In the genomic region with DNA sequence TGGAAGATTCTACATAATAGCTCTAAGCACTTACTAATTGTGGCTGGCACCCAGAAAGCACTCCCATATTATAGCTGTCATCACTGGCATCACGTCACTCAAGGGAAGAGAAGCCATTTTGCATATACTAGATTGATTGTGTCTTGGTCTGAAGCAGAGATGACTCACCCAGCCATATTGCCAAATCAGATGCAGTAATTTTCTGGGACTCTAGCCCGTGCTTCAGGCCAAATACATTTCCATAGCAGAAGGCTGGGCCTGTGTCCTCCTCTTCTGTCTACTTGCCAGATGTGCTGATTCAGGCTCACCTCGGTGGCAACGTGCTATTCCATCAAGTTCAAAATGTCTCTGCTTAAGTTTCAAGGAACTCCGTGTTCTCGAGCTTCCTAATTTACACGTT, we compare ENCODE assay signal across 10 mouse cellular contexts. TPM values are rescaled to one million over a fixed set of nuclear protein-coding genes. Genes with fewer than 3 reads are reported as not detected.
DNase-seq lines count a peak whose midpoint lies in the region.
"Had no signal": no experiment of that assay in that cellular context is flagged by ENCODE, and none has a peak within 500 bp of the region (broad histone marks: within the 10 kb centered on the region; RNA-seq: fewer than 3 reads in every experiment).

No protein-coding gene starts in this region.

- peak; percentile 59 for DNase-seq in gastrocnemius, adult 18-20 months (ENCODE audit: low spot score)
- no peak for DNase-seq in gastrocnemius, adult 8-10 months (ENCODE audit: low spot score in 2 of 2)
- peak; percentile 21 for DNase-seq in urinary bladder, postnatal 14 days (ENCODE audit: low spot score)
- no peak for DNase-seq in urinary bladder, postnatal 4 days (ENCODE audit: low spot score in 2 of 2)
- peak; percentile 19 for DNase-seq in heart, postnatal 4 days
- peak; percentile 85 for DNase-seq in telencephalon, adult 2 months (ENCODE audit: low read depth, low spot score)
- no peak for DNase-seq in embryo, embryonic 9.5 days (ENCODE audit: extremely low spot score)
- DNase-seq in cerebellum, adult 18-20 months = no peak
- DNase-seq: gastrocnemius, postnatal 14 days; right cerebral cortex, postnatal 4 days had no signal

RNA-seq across cellular contexts. Expression of a gene that starts 12.7 kb away (rescaled TPM):
- 1 to 10 TPM; 1.9 to 3.0 TPM for total RNA-seq in gastrocnemius, adult 18-20 months (2021)
- total RNA-seq in gastrocnemius, adult 8-10 months (2022) = 1 to 10 TPM; 3.8 to 4.9 (median 4.5) TPM
- total RNA-seq in heart, postnatal 4 days (2021) = 1 to 10 TPM; 6.7 to 7.0 TPM

RNA-seq across cellular contexts. Expression of a gene that starts 13.8 kb away (rescaled TPM):
- total RNA-seq in gastrocnemius, adult 18-20 months (2021) = 10 to 100 TPM; 12.3 to 13.5 TPM
- 10 to 100 TPM; 10.6 to 13.1 (median 11.8) TPM for total RNA-seq in gastrocnemius, adult 8-10 months (2022)
- 1 to 10 TPM; 7.3 to 7.6 TPM for total RNA-seq in heart, postnatal 4 days (2021)

RNA-seq across cellular contexts. Expression of a gene that starts 42.4 kb away (rescaled TPM):
- total RNA-seq in gastrocnemius, adult 18-20 months (2021) = 1 to 10 TPM; 1.3 to 1.7 TPM
- 1 to 10 TPM; 1.2 to 3.5 (median 2.2) TPM for total RNA-seq in gastrocnemius, adult 8-10 months (2022)
- total RNA-seq in heart, postnatal 4 days (2021) = 1 to 10 TPM; 6.5 to 7.2 TPM

RNA-seq across cellular contexts. Expression of a gene that starts 45.7 kb away (rescaled TPM):
- 10 to 100 TPM; 24.1 to 25.6 TPM for total RNA-seq in gastrocnemius, adult 18-20 months (2021)
- 10 to 100 TPM; 23.8 to 26.6 (median 25.8) TPM for total RNA-seq in gastrocnemius, adult 8-10 months (2022)
- total RNA-seq in heart, postnatal 4 days (2021) = 10 to 100 TPM; 25.1 to 25.4 TPM

Comparison
In these comparisons a context has a peak if more than half of its experiments do, and no peak if none do; other contexts are left out.
1. DNase-seq: peak in gastrocnemius, adult 18-20 months (single experiment), urinary bladder, postnatal 14 days (single experiment), heart, postnatal 4 days (single experiment) and telencephalon, adult 2 months (single experiment); none in gastrocnemius, adult 8-10 months (0 of 2), urinary bladder, postnatal 4 days (0 of 2), embryo, embryonic 9.5 days (single experiment) and cerebellum, adult 18-20 months (0 of 2).